Mouse (Mus musculus) liver, postnatal 0 days (tissue): ENCODE data around the gene Znrf3. TPM values are rescaled to one million over a fixed set of nuclear protein-coding genes. Genes with fewer than 3 reads are reported as not detected.

Source experiments
- ATAC-seq: fragments of 200-750 bp; cut with Nextera tagmentation; 2 replicates; pipeline ENCODE4 v1.8.0; 2017; ENCODE audit warnings: mild to moderate bottlenecking, moderate library complexity
- DNase-seq: peaks from one replicate; pipeline ENCODE4 v3.0.0-alpha.2; 2016
- H3K27ac ChIP-seq: fragments of 300-500 bp; sonication (generic); 2 replicates; pipeline ENCODE4 v1.5.1; 2014; ENCODE audit warnings: antibody characterized with exemption, moderate library complexity, mild to moderate bottlenecking, low read depth
- H3K27me3 ChIP-seq: fragments of 300-500 bp; sonication (generic); 2 replicates; pipeline ENCODE4 v1.6.1; 2014; ENCODE audit warnings: low read length, control low read depth, mixed read lengths; ENCODE audit not compliant: insufficient read depth
- H3K36me3 ChIP-seq: fragments of 300-500 bp; sonication (generic); replicated peaks from 2 replicates; pipeline ENCODE4 v1.6.1; 2014; ENCODE audit warnings: mild to moderate bottlenecking, control low read depth, low read length, moderate library complexity, mixed read lengths; ENCODE audit not compliant: insufficient read depth
- H3K4me1 ChIP-seq: fragments of 300-500 bp; sonication (generic); 2 replicates; pipeline ENCODE4 v1.6.1; 2014; ENCODE audit warnings: antibody characterized with exemption, mild to moderate bottlenecking, control low read depth; ENCODE audit not compliant: insufficient read depth
- H3K4me2 ChIP-seq: fragments of 300-500 bp; sonication (generic); 2 replicates; pipeline ENCODE4 v1.6.1; 2014; ENCODE audit warnings: low read depth, mild to moderate bottlenecking, low read length, moderate library complexity, mixed read lengths
- H3K4me3 ChIP-seq: fragments of 300-500 bp; sonication (generic); 2 replicates; pipeline ENCODE4 v1.5.1; 2014; ENCODE audit warnings: low read depth, low read length
- H3K9ac ChIP-seq: fragments of 300-500 bp; sonication (generic); replicated peaks from 2 replicates; pipeline ENCODE4 v1.6.1; 2014; ENCODE audit warnings: mild to moderate bottlenecking, moderate library complexity
- H3K9me3 ChIP-seq: fragments of 300-500 bp; sonication (generic); 2 replicates; pipeline ENCODE4 v1.6.1; 2016; ENCODE audit warnings: mild to moderate bottlenecking, control low read depth, low read length, mixed read lengths
- CTCF ChIP-seq: sonication (generic); IDR thresholded peaks from 2 replicates; pipeline ENCODE4 v1.5.1; 2016; ENCODE audit warnings: antibody characterized with exemption, low read depth
- EP300 ChIP-seq: IDR thresholded peaks from 2 replicates; pipeline ENCODE4 v1.6.1; 2016; ENCODE audit warnings: antibody characterized with exemption, low read depth, mild to moderate bottlenecking
- WGBS: fragments of 180-500 bp; shearing (Covaris S2); extraction: QIAGEN DNeasy Blood & Tissue Kit; methylation state at CpG from one replicate; pipeline ENCODE4 v1.1.7; 2014; ENCODE audit not compliant: insufficient replicate concordance; 5-methylcytosine and 5-hydroxymethylcytosine counted together
- polyA plus RNA-seq: library from polyadenylated mRNA; unstranded; fragments of >200 nt; fragmentation: Nextera tagmentation; extraction: Ambion mirVana; gene quantifications from 2 replicates; pipeline ENCODE4 v1.2.1, GENCODE M21; 2015

Gene Znrf3
- polyA plus RNA-seq, 1 experiment from 2014 or later = 4.5 TPM

GRCm38 (mm10) chr11:5324296-5324695 lies 120.4 kb downstream of the Znrf3 start:
- WGBS = 75% methylated on average over 2 of the region's 2 CpGs
- no peak overlapping the region for H3K9ac ChIP-seq
- no peaks in the 10 kb centered on the region for H3K36me3 ChIP-seq
- TF ChIP-seq EP300 (no peak), CTCF (no peak)
- no peak for ATAC-seq
- DNase-seq = no peak
- no peak overlapping the region for H3K27ac ChIP-seq
- no peaks in the 10 kb centered on the region for H3K27me3 ChIP-seq
- no peak overlapping the region for H3K4me2 ChIP-seq
- no peaks in the 10 kb centered on the region for H3K4me1 ChIP-seq
- H3K9me3 ChIP-seq = no peaks in the 10 kb centered on the region
- no peak overlapping the region for H3K4me3 ChIP-seq

- no peaks in the 10 kb centered on the region for H3K9me3 ChIP-seq
- WGBS = 67% methylated on average over 1 of the region's 1 CpGs
- no peak overlapping the region for H3K4me3 ChIP-seq
- no peak for TF ChIP-seq EP300
- no peak for TF ChIP-seq CTCF
- DNase-seq (no peak), ATAC-seq (no peak)
- H3K27ac ChIP-seq = no peak overlapping the region
- H3K4me1 ChIP-seq = no peaks in the 10 kb centered on the region
- no peaks in the 10 kb centered on the region for H3K27me3 ChIP-seq
- no peaks in the 10 kb centered on the region for H3K36me3 ChIP-seq
- H3K9ac ChIP-seq = no peak overlapping the region
- H3K4me2 ChIP-seq = no peak overlapping the region
These were observed 123.0 kb downstream of the Znrf3 start for GRCm38 (mm10) chr11:5321687-5322086.

- Histone ChIP-seq H3K27ac (no peak overlapping the region), H3K9ac (no peak overlapping the region), H3K36me3 (no peaks in the 10 kb centered on the region), H3K4me1 (no peaks in the 10 kb centered on the region), H3K9me3 (no peaks in the 10 kb centered on the region), H3K27me3 (no peaks in the 10 kb centered on the region), H3K4me3 (no peak overlapping the region), H3K4me2 (no peak overlapping the region)
- no peak for TF ChIP-seq CTCF
- TF ChIP-seq EP300 = no peak
- WGBS = 56% methylated on average over 2 of the region's 2 CpGs
- ATAC-seq (no peak), DNase-seq (no peak)
These were observed 125.7 kb downstream of the Znrf3 start for GRCm38 (mm10) chr11:5318976-5319375.

- no peak for ATAC-seq
These were observed 126.4 kb downstream of the Znrf3 start for GRCm38 (mm10) chr11:5318035-5318775.

GRCm38 (mm10) chr11:5314796-5315195 lies 129.9 kb downstream of the Znrf3 start:
- Histone ChIP-seq H3K9ac (no peak overlapping the region), H3K27me3 (no peaks in the 10 kb centered on the region), H3K27ac (no peak overlapping the region), H3K9me3 (no peaks in the 10 kb centered on the region), H3K4me3 (no peak overlapping the region), H3K4me1 (no peaks in the 10 kb centered on the region), H3K4me2 (no peak overlapping the region), H3K36me3 (no peaks in the 10 kb centered on the region)
- ATAC-seq (no peak), DNase-seq (peak; percentile 39)
- TF ChIP-seq EP300 = no peak
- TF ChIP-seq CTCF = no peak

More at GRCm38 (mm10) chr11:5318035-5318775, 126.4 kb downstream of the Znrf3 start:
- Histone ChIP-seq H3K27ac (no peak overlapping the region), H3K9me3 (no peaks in the 10 kb centered on the region), H3K4me1 (no peaks in the 10 kb centered on the region), H3K27me3 (no peaks in the 10 kb centered on the region), H3K9ac (no peak overlapping the region), H3K36me3 (no peaks in the 10 kb centered on the region), H3K4me2 (no peak overlapping the region), H3K4me3 (no peak overlapping the region)
- TF ChIP-seq EP300 (no peak), CTCF (no peak)
- no peak for DNase-seq
- WGBS = 68% methylated on average over 8 of the region's 8 CpGs

- Histone ChIP-seq H3K27me3 (no peaks in the 10 kb centered on the region), H3K9me3 (no peaks in the 10 kb centered on the region), H3K9ac (no peak overlapping the region), H3K4me1 (no peaks in the 10 kb centered on the region), H3K4me2 (no peak overlapping the region), H3K36me3 (no peaks in the 10 kb centered on the region), H3K4me3 (no peak overlapping the region), H3K27ac (no peak overlapping the region)
- DNase-seq (no peak), ATAC-seq (no peak)
- WGBS = 67% methylated on average over 3 of the region's 3 CpGs
- TF ChIP-seq EP300 (no peak), CTCF (no peak)
These were observed 130.3 kb downstream of the Znrf3 start for GRCm38 (mm10) chr11:5314330-5314741.
